8 mouse cellular contexts compared by ENCODE assay signal in the genomic region with DNA sequence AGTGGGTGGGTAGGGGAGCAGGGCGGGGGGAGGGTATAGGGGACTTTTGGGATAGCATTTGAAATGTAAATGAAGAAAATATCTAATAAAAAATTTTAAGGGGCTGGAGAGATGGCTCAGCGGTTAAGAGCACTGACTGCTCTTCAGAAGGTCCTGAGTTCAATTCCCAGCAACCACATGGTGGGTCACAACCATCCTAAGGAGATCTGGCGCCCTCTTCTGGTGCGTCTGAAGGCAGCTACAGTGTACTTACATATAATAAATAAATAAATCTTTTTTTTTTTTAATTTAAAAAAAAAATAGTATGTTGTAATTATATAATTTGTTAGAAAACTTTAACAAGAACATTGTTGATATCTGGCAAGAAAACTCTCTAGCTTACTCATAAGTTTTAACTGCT.
DNase-seq lines count a peak whose midpoint lies in the region; TF ChIP-seq lines count a peak whose summit lies in the region.
"Not testable (repeated sequence)": the region's sequence is repeated elsewhere in the genome, so short reads cannot be mapped to it uniquely, and the experiment has no call there.

No protein-coding gene starts in this region.

- not testable (repeated sequence) for H3K27ac ChIP-seq in bone marrow, adult 2 months (ENCODE audit: control insufficient read depth, insufficient read depth, low read depth, low read length, poor library complexity); embryonic fibroblast, embryonic 13.5 days (ENCODE audit: insufficient read depth, low read length); liver, adult 2 months (replicated peaks; ENCODE audit: insufficient read depth, low read depth, low read length)

- TF ChIP-seq POLR2A in bone marrow, adult 2 months (IDR thresholded peaks at IDR 0.05; ENCODE audit: borderline replicate concordance, control insufficient read depth, low read depth, low read length); embryonic fibroblast, embryonic 13.5 days (IDR thresholded peaks at IDR 0.05; ENCODE audit: low read depth, low read length); liver, adult 2 months (IDR thresholded peaks at IDR 0.05; ENCODE audit: extremely low read depth, insufficient read depth, low read length): not testable (repeated sequence)

- not testable (repeated sequence) for H3K79me2 ChIP-seq in liver, adult 2 months (ENCODE audit: control insufficient read depth, insufficient read depth, low read length)

- DNase-seq in A20 (ENCODE audit: low read depth, low spot score) = peak; percentile 67
- DNase-seq in NIH3T3 (ENCODE audit: low read depth) = peak; percentile 71
- peak; percentile 15 for DNase-seq in kidney, adult 18-20 months
- DNase-seq in liver, adult 2 months (ENCODE audit: extremely low read depth, low read depth, low spot score) = peak; percentile 21
- DNase-seq in retina, embryonic 14.5 days (ENCODE audit: low spot score) = peak; percentile 52
- peak; percentile 34 for DNase-seq in thymus, postnatal 25 days

- not testable (repeated sequence) for H3K4me3 ChIP-seq in bone marrow, adult 2 months (replicated peaks; ENCODE audit: control insufficient read depth, low read depth, low read length); embryonic fibroblast, embryonic 13.5 days (ENCODE audit: insufficient read depth, low read length); liver, adult 2 months (ENCODE audit: insufficient read depth, low read depth, low read length)

- 82% methylated on average over 4 of the region's 4 CpGs for WGBS in bone marrow, adult 2 months
- WGBS in liver, adult 2 months = 93% methylated on average over 4 of the region's 4 CpGs

- TF ChIP-seq CTCF in bone marrow, adult 2 months (IDR thresholded peaks at IDR 0.05; ENCODE audit: control insufficient read depth, insufficient read depth, low read length) = peak; percentile 24; the same call in 1 of the 2 replicates
- TF ChIP-seq CTCF in embryonic fibroblast, embryonic 13.5 days (IDR thresholded peaks at IDR 0.05; ENCODE audit: borderline replicate concordance, insufficient read depth, low read length) = peak; percentile 24; the same call in 1 of the 2 replicates
- peak; percentile 12; the same call in 1 of the 2 replicates for TF ChIP-seq CTCF in liver, adult 2 months (IDR thresholded peaks at IDR 0.05; ENCODE audit: low read depth, low read length)

- not testable (repeated sequence) for H3K9ac ChIP-seq in liver, adult 2 months (ENCODE audit: low read depth, low read length)

- H3K36me3 ChIP-seq in liver, adult 2 months (ENCODE audit: control insufficient read depth, insufficient read depth, low read length) = not testable (repeated sequence)

- not testable (repeated sequence) for H3K27me3 ChIP-seq in liver, adult 2 months (ENCODE audit: control insufficient read depth, insufficient read depth, low read length)

- not testable (repeated sequence) for H3K4me1 ChIP-seq in bone marrow, adult 2 months (ENCODE audit: control insufficient read depth, insufficient read depth, low read length); embryonic fibroblast, embryonic 13.5 days (ENCODE audit: control insufficient read depth, insufficient read depth, low read length); liver, adult 2 months (ENCODE audit: control insufficient read depth, insufficient read depth, low read length)

Comparison
In these comparisons a context has a peak if more than half of its experiments do, and no peak if none do; other contexts are left out.
1. DNase-seq: peak in every context shown above with its lines; median percentile 71 in NIH3T3; 67 in A20; 52 in retina, embryonic 14.5 days; 34 in thymus, postnatal 25 days; 21 in liver, adult 2 months; 15 in kidney, adult 18-20 months.